Mouse (Mus musculus) embryonic facial prominence, embryonic 10.5 days (tissue): ENCODE results near the gene Kng1. TPM values are rescaled to one million over a fixed set of nuclear protein-coding genes. Genes with fewer than 3 reads are reported as not detected.
A peak's percentile ranks its signal among the peaks of the same experiment; 100 is the strongest.

Experiments used
- DNase-seq: peaks from one replicate; pipeline ENCODE4 v3.0.0-alpha.2; 2017; ENCODE audit warnings: low spot score
- H3K27ac ChIP-seq: fragments of 300-500 bp; sonication (generic); replicated peaks from 2 replicates; pipeline ENCODE4 v1.5.1; 2016; ENCODE audit warnings: mild to moderate bottlenecking
- H3K27me3 ChIP-seq: fragments of 300-500 bp; sonication (generic); replicated peaks from 2 replicates; pipeline ENCODE4 v1.6.1; 2016; ENCODE audit warnings: low read depth, mild to moderate bottlenecking; ENCODE audit not compliant: poor library complexity, severe bottlenecking
- H3K36me3 ChIP-seq: fragments of 300-500 bp; sonication (generic); replicated peaks from 2 replicates; pipeline ENCODE4 v1.6.1; 2016; ENCODE audit warnings: mild to moderate bottlenecking, moderate library complexity
- H3K4me1 ChIP-seq: fragments of 300-500 bp; sonication (generic); 2 replicates; pipeline ENCODE4 v1.6.1; 2016
- H3K4me3 ChIP-seq: fragments of 300-500 bp; sonication (generic); 2 replicates; pipeline ENCODE4 v1.5.1; 2016; ENCODE audit warnings: mild to moderate bottlenecking, moderate library complexity
- H3K9me3 ChIP-seq: fragments of 300-500 bp; sonication (generic); 2 replicates; pipeline ENCODE4 v1.6.1; 2016; ENCODE audit warnings: mild to moderate bottlenecking
- WGBS: fragments of 180-500 bp; shearing (Covaris S2); methylation state at CpG from one replicate; pipeline ENCODE4 v1.1.7; 2016; 5-methylcytosine and 5-hydroxymethylcytosine counted together
- polyA plus RNA-seq: library from polyadenylated mRNA; unstranded; fragments of >200 nt; fragmentation: Nextera tagmentation; extraction: Ambion mirVana; gene quantifications from 2 replicates; pipeline ENCODE4 v1.2.1, GENCODE M21; 2016

Gene Kng1
- polyA plus RNA-seq, 1 experiment from 2014 or later = not detected

GRCm38 (mm10) chr16:23108943-23109342, 51.3 kb downstream of the Kng1 start:
- H3K27me3 ChIP-seq = no peaks in the 10 kb centered on the region
- DNase-seq = no peak
- no peaks in the 10 kb centered on the region for H3K9me3 ChIP-seq
- H3K4me3 ChIP-seq = peak overlapping the region; percentile 79
- 8% methylated on average over 5 of the region's 5 CpGs for WGBS
- H3K36me3 ChIP-seq = peaks cover 55% of the 10 kb centered on the region
- H3K27ac ChIP-seq = peak overlapping the region; percentile 98
- peaks cover 24% of the 10 kb centered on the region for H3K4me1 ChIP-seq

GRCm38 (mm10) chr16:23109350-23110280, 52.0 kb downstream of the Kng1 start:
- Histone ChIP-seq H3K27ac (peak overlapping the region; percentile 98), H3K27me3 (no peaks in the 10 kb centered on the region), H3K36me3 (peaks cover 62% of the 10 kb centered on the region), H3K4me3 (peak overlapping the region; percentile 79), H3K9me3 (no peaks in the 10 kb centered on the region), H3K4me1 (peaks cover 24% of the 10 kb centered on the region)
- DNase-seq = no peak
- 64% methylated on average over 5 of the region's 5 CpGs for WGBS

GRCm38 (mm10) chr16:23112348-23112747, 54.7 kb downstream of the Kng1 start:
- Histone ChIP-seq H3K9me3 (no peaks in the 10 kb centered on the region), H3K4me1 (peaks cover 19% of the 10 kb centered on the region), H3K27me3 (no peaks in the 10 kb centered on the region), H3K4me3 (0 out of 2 replicates have a peak overlapping the region, but pooled peaks have one; percentile 8), H3K27ac (no peak overlapping the region), H3K36me3 (peaks cover 88% of the 10 kb centered on the region)
- DNase-seq = no peak
- 86% methylated on average over 12 of the region's 12 CpGs for WGBS

- 0 out of 2 replicates have a peak overlapping the region, but pooled peaks have one; percentile 8 for H3K4me3 ChIP-seq
- no peak overlapping the region for H3K27ac ChIP-seq
- no peaks in the 10 kb centered on the region for H3K27me3 ChIP-seq
- no peak for DNase-seq
- peaks cover 94% of the 10 kb centered on the region for H3K36me3 ChIP-seq
- WGBS = 66% methylated on average over 9 of the region's 9 CpGs
- no peaks in the 10 kb centered on the region for H3K9me3 ChIP-seq
- peaks cover 19% of the 10 kb centered on the region for H3K4me1 ChIP-seq
Measured at GRCm38 (mm10) chr16:23112861-23113435, 55.3 kb downstream of the Kng1 start.

GRCm38 (mm10) chr16:23113903-23114302, 56.2 kb downstream of the Kng1 start:
- Histone ChIP-seq H3K4me1 (peaks cover 18% of the 10 kb centered on the region), H3K27ac (no peak overlapping the region), H3K36me3 (peaks cover 94% of the 10 kb centered on the region), H3K27me3 (no peaks in the 10 kb centered on the region), H3K4me3 (no peak overlapping the region), H3K9me3 (no peaks in the 10 kb centered on the region)
- no peak for DNase-seq

- no peak overlapping the region for H3K4me3 ChIP-seq
- H3K4me1 ChIP-seq = peaks cover 12% of the 10 kb centered on the region
- H3K36me3 ChIP-seq = peaks cover 94% of the 10 kb centered on the region
- no peaks in the 10 kb centered on the region for H3K27me3 ChIP-seq
- no peaks in the 10 kb centered on the region for H3K9me3 ChIP-seq
- no peak for DNase-seq
- WGBS = 76% methylated on average over 5 of the region's 5 CpGs
- H3K27ac ChIP-seq = no peak overlapping the region
Measured at GRCm38 (mm10) chr16:23114339-23115171, 56.9 kb downstream of the Kng1 start.

- H3K27ac ChIP-seq = no peak overlapping the region
- H3K4me1 ChIP-seq = peaks cover 4% of the 10 kb centered on the region; the same call in 1 of the 2 replicates
- DNase-seq = no peak
- WGBS = 90% methylated on average over 3 of the region's 3 CpGs
- peaks cover 94% of the 10 kb centered on the region for H3K36me3 ChIP-seq
- no peak overlapping the region for H3K4me3 ChIP-seq
- H3K9me3 ChIP-seq = no peaks in the 10 kb centered on the region
- H3K27me3 ChIP-seq = no peaks in the 10 kb centered on the region
Measured at GRCm38 (mm10) chr16:23115486-23115885, 57.8 kb downstream of the Kng1 start.

GRCm38 (mm10) chr16:23117173-23117572, 59.5 kb downstream of the Kng1 start:
- 70% methylated on average over 4 of the region's 4 CpGs for WGBS
- H3K4me1 ChIP-seq = no peaks in the 10 kb centered on the region
- H3K27ac ChIP-seq = no peak overlapping the region
- H3K9me3 ChIP-seq = no peaks in the 10 kb centered on the region
- H3K36me3 ChIP-seq = peaks cover 94% of the 10 kb centered on the region
- DNase-seq = no peak
- H3K4me3 ChIP-seq = no peak overlapping the region
- no peaks in the 10 kb centered on the region for H3K27me3 ChIP-seq

GRCm38 (mm10) chr16:23122446-23122845, 64.8 kb downstream of the Kng1 start:
- Histone ChIP-seq H3K27me3 (no peaks in the 10 kb centered on the region), H3K4me3 (no peak overlapping the region), H3K36me3 (peaks cover 76% of the 10 kb centered on the region), H3K9me3 (no peaks in the 10 kb centered on the region), H3K27ac (no peak overlapping the region), H3K4me1 (peaks cover 8% of the 10 kb centered on the region)
- WGBS = 91% methylated on average over 3 of the region's 3 CpGs
- no peak for DNase-seq

- H3K36me3 ChIP-seq = peaks cover 69% of the 10 kb centered on the region
- peaks cover 8% of the 10 kb centered on the region for H3K4me1 ChIP-seq
- WGBS = 96% methylated on average over 4 of the region's 4 CpGs
- H3K27me3 ChIP-seq = no peaks in the 10 kb centered on the region
- H3K4me3 ChIP-seq = no peak overlapping the region
- no peak for DNase-seq
- no peak overlapping the region for H3K27ac ChIP-seq
- no peaks in the 10 kb centered on the region for H3K9me3 ChIP-seq
Measured at GRCm38 (mm10) chr16:23123104-23123503, 65.4 kb downstream of the Kng1 start.

GRCm38 (mm10) chr16:23124398-23124797, 66.7 kb downstream of the Kng1 start:
- peaks cover 58% of the 10 kb centered on the region for H3K36me3 ChIP-seq
- H3K27ac ChIP-seq = no peak overlapping the region
- H3K27me3 ChIP-seq = no peaks in the 10 kb centered on the region
- no peak overlapping the region for H3K4me3 ChIP-seq
- 90% methylated on average over 4 of the region's 4 CpGs for WGBS
- peaks cover 19% of the 10 kb centered on the region for H3K4me1 ChIP-seq
- no peak for DNase-seq
- no peaks in the 10 kb centered on the region for H3K9me3 ChIP-seq

- under 1% methylated on average over 4 of the region's 4 CpGs for WGBS
- Histone ChIP-seq H3K4me3 (peak overlapping the region; percentile 83), H3K27ac (peak overlapping the region; percentile 97), H3K36me3 (peaks cover 29% of the 10 kb centered on the region), H3K9me3 (no peaks in the 10 kb centered on the region), H3K4me1 (peaks cover 19% of the 10 kb centered on the region), H3K27me3 (no peaks in the 10 kb centered on the region)
- no peak for DNase-seq
Measured at GRCm38 (mm10) chr16:23127311-23127672, 69.6 kb downstream of the Kng1 start.
